Mouse (Mus musculus): ENCODE measurements around the gene Gpr37l1. TPM values are rescaled to one million over a fixed set of nuclear protein-coding genes. Genes with fewer than 3 reads are reported as not detected.

Gpr37l1 gene
- polyA plus RNA-seq, 1 experiment from 2014 or later = not detected

- Histone ChIP-seq H3K27ac (no peak overlapping the region), H3K9ac (replicated peaks) (no peak overlapping the region), H3K9me3 (no peaks in the 10 kb centered on the region), H3K4me1 (replicated peaks) (peaks cover 16% of the 10 kb centered on the region), H3K4me2 (no peak overlapping the region), H3K27me3 (no peaks in the 10 kb centered on the region), H3K36me3 (peaks cover 15% of the 10 kb centered on the region), H3K4me3 (replicated peaks) (no peak overlapping the region)
- ATAC-seq (ENCODE audit: insufficient number of reproducible peaks, insufficient read depth, low FRiP score, low TSS enrichment, low read depth) = no peak
- 82% methylated on average over 13 of the region's 13 CpGs for WGBS
Measured at GRCm38 (mm10) chr1:135160411-135161050, 7.0 kb downstream of the Gpr37l1 start.

GRCm38 (mm10) chr1:135159556-135160123, 7.8 kb downstream of the Gpr37l1 start:
- no peaks in the 10 kb centered on the region for H3K27me3 ChIP-seq
- peaks cover 24% of the 10 kb centered on the region for H3K36me3 ChIP-seq
- no peak for ATAC-seq (ENCODE audit: insufficient number of reproducible peaks, insufficient read depth, low FRiP score, low TSS enrichment, low read depth)
- peaks cover 23% of the 10 kb centered on the region for H3K4me1 ChIP-seq (replicated peaks)
- H3K4me2 ChIP-seq = no peak overlapping the region
- H3K9me3 ChIP-seq = no peaks in the 10 kb centered on the region
- no peak overlapping the region for H3K9ac ChIP-seq (replicated peaks)
- no peak overlapping the region for H3K4me3 ChIP-seq (replicated peaks)
- H3K27ac ChIP-seq = no peak overlapping the region
- 82% methylated on average over 11 of the region's 11 CpGs for WGBS

- WGBS = 73% methylated on average over 7 of the region's 7 CpGs
- Histone ChIP-seq H3K27ac (peak overlapping the region; percentile 23; the same call in 1 of the 2 replicates), H3K27me3 (no peaks in the 10 kb centered on the region), H3K4me1 (replicated peaks) (peaks cover 27% of the 10 kb centered on the region), H3K9me3 (no peaks in the 10 kb centered on the region), H3K36me3 (peaks cover 26% of the 10 kb centered on the region), H3K4me2 (no peak overlapping the region), H3K9ac (replicated peaks) (no peak overlapping the region), H3K4me3 (replicated peaks) (no peak overlapping the region)
- ATAC-seq (ENCODE audit: insufficient number of reproducible peaks, insufficient read depth, low FRiP score, low TSS enrichment, low read depth) = no peak
Measured at GRCm38 (mm10) chr1:135159074-135159473, 8.4 kb downstream of the Gpr37l1 start.

GRCm38 (mm10) chr1:135158633-135159032, 8.8 kb downstream of the Gpr37l1 start:
- peak overlapping the region; percentile 23; the same call in 1 of the 2 replicates for H3K27ac ChIP-seq
- no peak overlapping the region for H3K4me2 ChIP-seq
- H3K9me3 ChIP-seq = no peaks in the 10 kb centered on the region
- 80% methylated on average over 5 of the region's 5 CpGs for WGBS
- no peak; the same call in 1 of the 2 replicates for ATAC-seq (ENCODE audit: insufficient number of reproducible peaks, insufficient read depth, low FRiP score, low TSS enrichment, low read depth)
- no peak overlapping the region for H3K9ac ChIP-seq (replicated peaks)
- H3K36me3 ChIP-seq = peaks cover 26% of the 10 kb centered on the region
- peaks cover 30% of the 10 kb centered on the region for H3K4me1 ChIP-seq (replicated peaks)
- no peak overlapping the region for H3K4me3 ChIP-seq (replicated peaks)
- H3K27me3 ChIP-seq = no peaks in the 10 kb centered on the region

GRCm38 (mm10) chr1:135156300-135156699, 11.2 kb downstream of the Gpr37l1 start:
- H3K9ac ChIP-seq (replicated peaks) = no peak overlapping the region
- H3K4me3 ChIP-seq (replicated peaks) = no peak overlapping the region
- ATAC-seq (ENCODE audit: insufficient number of reproducible peaks, insufficient read depth, low FRiP score, low TSS enrichment, low read depth) = no peak
- H3K9me3 ChIP-seq = no peaks in the 10 kb centered on the region
- H3K27ac ChIP-seq = no peak overlapping the region
- H3K36me3 ChIP-seq = peaks cover 34% of the 10 kb centered on the region
- WGBS = 82% methylated on average over 6 of the region's 6 CpGs
- no peaks in the 10 kb centered on the region for H3K27me3 ChIP-seq
- no peak overlapping the region for H3K4me2 ChIP-seq
- H3K4me1 ChIP-seq (replicated peaks) = peaks cover 36% of the 10 kb centered on the region

- Histone ChIP-seq H3K27ac (peak overlapping the region; percentile 93), H3K36me3 (peaks cover 38% of the 10 kb centered on the region), H3K4me1 (replicated peaks) (peaks cover 34% of the 10 kb centered on the region), H3K27me3 (no peaks in the 10 kb centered on the region), H3K4me3 (replicated peaks) (peak overlapping the region; percentile 26), H3K9ac (replicated peaks) (peak overlapping the region; percentile 57), H3K9me3 (no peaks in the 10 kb centered on the region), H3K4me2 (peak overlapping the region; percentile 55)
- peak; percentile 39 for ATAC-seq (ENCODE audit: insufficient number of reproducible peaks, insufficient read depth, low FRiP score, low TSS enrichment, low read depth)
- 6% methylated on average over 14 of the region's 14 CpGs for WGBS
Measured at GRCm38 (mm10) chr1:135154411-135154959, 13.0 kb downstream of the Gpr37l1 start.

- Histone ChIP-seq H3K36me3 (peaks cover 38% of the 10 kb centered on the region), H3K9ac (replicated peaks) (peak overlapping the region; percentile 57), H3K27ac (peak overlapping the region; percentile 93), H3K4me2 (peak overlapping the region; percentile 55), H3K4me1 (replicated peaks) (peaks cover 31% of the 10 kb centered on the region), H3K4me3 (replicated peaks) (peak overlapping the region; percentile 26), H3K27me3 (no peaks in the 10 kb centered on the region), H3K9me3 (no peaks in the 10 kb centered on the region)
- peak; percentile 8; the same call in 1 of the 2 replicates for ATAC-seq (ENCODE audit: insufficient number of reproducible peaks, insufficient read depth, low FRiP score, low TSS enrichment, low read depth)
- 18% methylated on average over 13 of the region's 13 CpGs for WGBS
Measured at GRCm38 (mm10) chr1:135154011-135154410, 13.5 kb downstream of the Gpr37l1 start.

GRCm38 (mm10) chr1:135148996-135149395, 18.5 kb downstream of the Gpr37l1 start:
- Histone ChIP-seq H3K9ac (replicated peaks) (no peak overlapping the region), H3K9me3 (no peaks in the 10 kb centered on the region), H3K4me3 (replicated peaks) (no peak overlapping the region), H3K36me3 (peaks cover 12% of the 10 kb centered on the region), H3K27me3 (peaks cover 10% of the 10 kb centered on the region), H3K4me2 (peak overlapping the region; percentile 83; the same call in 1 of the 2 replicates), H3K27ac (no peak overlapping the region), H3K4me1 (replicated peaks) (peaks cover 33% of the 10 kb centered on the region)
- WGBS = 66% methylated on average over 5 of the region's 5 CpGs
- no peak for ATAC-seq (ENCODE audit: insufficient number of reproducible peaks, insufficient read depth, low FRiP score, low TSS enrichment, low read depth)

- peak overlapping the region; percentile 83 for H3K4me2 ChIP-seq
- H3K27me3 ChIP-seq = peaks cover 14% of the 10 kb centered on the region
- peak overlapping the region; percentile 95 for H3K4me3 ChIP-seq (replicated peaks)
- peaks cover 12% of the 10 kb centered on the region for H3K36me3 ChIP-seq
- H3K4me1 ChIP-seq (replicated peaks) = peaks cover 30% of the 10 kb centered on the region
- H3K9me3 ChIP-seq = no peaks in the 10 kb centered on the region
- no peak for ATAC-seq (ENCODE audit: insufficient number of reproducible peaks, insufficient read depth, low FRiP score, low TSS enrichment, low read depth)
- peak overlapping the region; percentile 94; the same call in 1 of the 2 replicates for H3K9ac ChIP-seq (replicated peaks)
- no peak overlapping the region for H3K27ac ChIP-seq
- WGBS = 79% methylated on average over 4 of the region's 4 CpGs
Measured at GRCm38 (mm10) chr1:135148476-135148875, 19.0 kb downstream of the Gpr37l1 start.

- Histone ChIP-seq H3K27ac (peak overlapping the region; percentile 88), H3K4me3 (replicated peaks) (peak overlapping the region; percentile 95), H3K27me3 (peaks cover 18% of the 10 kb centered on the region), H3K36me3 (peaks cover 12% of the 10 kb centered on the region), H3K9me3 (no peaks in the 10 kb centered on the region), H3K4me1 (replicated peaks) (peaks cover 29% of the 10 kb centered on the region), H3K4me2 (peak overlapping the region; percentile 83), H3K9ac (replicated peaks) (peak overlapping the region; percentile 94)
- WGBS = 6% methylated on average over 7 of the region's 7 CpGs
- ATAC-seq (ENCODE audit: insufficient number of reproducible peaks, insufficient read depth, low FRiP score, low TSS enrichment, low read depth) = no peak
Measured at GRCm38 (mm10) chr1:135147702-135148058, 19.8 kb downstream of the Gpr37l1 start.

GRCm38 (mm10) chr1:135146946-135147701, 20.4 kb downstream of the Gpr37l1 start:
- ATAC-seq (ENCODE audit: insufficient number of reproducible peaks, insufficient read depth, low FRiP score, low TSS enrichment, low read depth) = peak; percentile 66
- H3K4me2 ChIP-seq = peak overlapping the region; percentile 83
- peaks cover 18% of the 10 kb centered on the region for H3K27me3 ChIP-seq
- H3K36me3 ChIP-seq = peaks cover 9% of the 10 kb centered on the region; the same call in 1 of the 2 replicates
- H3K9ac ChIP-seq (replicated peaks) = peak overlapping the region; percentile 94
- peaks cover 24% of the 10 kb centered on the region for H3K4me1 ChIP-seq (replicated peaks)
- peak overlapping the region; percentile 88 for H3K27ac ChIP-seq
- 0% methylated on average over 68 of the region's 69 CpGs for WGBS
- H3K9me3 ChIP-seq = no peaks in the 10 kb centered on the region
- H3K4me3 ChIP-seq (replicated peaks) = peak overlapping the region; percentile 95

Measured in limb, embryonic 12.5 days (tissue).